8 mouse cellular contexts compared by ENCODE assay signal in the genomic region with DNA sequence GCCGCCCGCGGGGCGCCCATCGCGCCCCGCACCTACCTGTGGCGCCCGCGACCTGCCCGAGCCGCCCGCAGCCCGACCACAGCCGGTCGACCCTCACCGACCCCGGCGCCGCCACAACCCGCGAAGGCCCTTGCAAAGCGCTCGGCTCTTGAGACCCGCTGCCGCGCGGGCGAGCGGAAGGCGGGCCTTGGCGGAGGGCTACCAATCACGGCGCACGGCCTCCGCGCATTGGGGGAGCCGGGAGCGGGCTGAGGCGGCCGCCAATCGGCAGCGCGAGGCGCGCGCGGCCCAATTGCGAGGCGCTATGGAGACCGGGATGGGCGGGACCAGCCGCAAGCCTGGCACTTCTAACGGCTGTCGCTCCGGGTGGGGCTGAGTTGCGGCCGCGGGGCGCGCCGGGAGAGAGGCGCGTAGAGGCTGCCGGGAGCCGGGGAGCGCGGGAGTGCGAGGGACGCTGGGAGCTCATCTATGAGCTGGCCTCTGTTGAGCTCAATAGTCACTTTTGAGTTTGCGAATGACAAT. TPM values are rescaled to one million over a fixed set of nuclear protein-coding genes. Genes with fewer than 3 reads are reported as not detected.
DNase-seq lines count a peak whose midpoint lies in the region; ATAC-seq lines count a peak whose summit lies in the region.

A gene (minus strand): TSS at position 180 of the 522 bp plus-strand sequence.

- H3K4me1 ChIP-seq in intestine, embryonic 14.5 days (replicated peaks; ENCODE audit: control insufficient read depth, insufficient read depth, low read length) = peaks cover 21% of the 10 kb centered on the region

- H3K9ac ChIP-seq in intestine, embryonic 14.5 days (ENCODE audit: low read length) = peak within 1 kb of the TSS; percentile 96

- H3K27ac ChIP-seq in intestine, embryonic 14.5 days (ENCODE audit: low read depth) = peak within 1 kb of the TSS; percentile 87

- WGBS in intestine, embryonic 14.5 days = under 1% methylated on average over 64 of the region's 71 CpGs

- DNase-seq in adrenal gland, adult 18-20 months (ENCODE audit: low spot score in 2 of 2) = peak; percentile 96 to 98
- DNase-seq in embryo, embryonic 11 days = peak; percentile 100
- DNase-seq in gastrocnemius, postnatal 25 days = peak; percentile 99
- DNase-seq in intestine, embryonic 14.5 days (ENCODE audit: low spot score) = peak; percentile 93
- peak; percentile 98 to 99 for DNase-seq in left cerebral cortex, postnatal 14 days (ENCODE audit: low spot score in 2 of 2)
- peak; percentile 97 for DNase-seq in mesoderm, embryonic 11.5 days (ENCODE audit: low read depth, low spot score)
- DNase-seq in right cerebral cortex, postnatal 36 days (ENCODE audit: low spot score in 2 of 2) = peak; percentile 98
- peak; percentile 98 for DNase-seq in yolk sac, embryonic 10.5 days (ENCODE audit: low spot score)

- ATAC-seq in intestine, embryonic 14.5 days (replicated peaks; ENCODE audit: low FRiP score, low TSS enrichment, low read depth) = peak; percentile 99

- H3K9me3 ChIP-seq in intestine, embryonic 14.5 days (ENCODE audit: control insufficient read depth, low read length) = no peaks in the 10 kb centered on the region

- no peaks in the 10 kb centered on the region for H3K27me3 ChIP-seq in intestine, embryonic 14.5 days (replicated peaks; ENCODE audit: control insufficient read depth, insufficient read depth, low read length)

- intact Hi-C loops in left cerebral cortex, postnatal 14 days (cut with DNase I) = loop anchor here (5.0 kb wide), 1 partner anchor 37 kb away; no protein-coding TSS in a partner anchor

- H3K36me3 ChIP-seq in intestine, embryonic 14.5 days (ENCODE audit: control insufficient read depth, insufficient read depth, low read length) = peaks cover 33% of the 10 kb centered on the region

- H3K4me3 ChIP-seq in intestine, embryonic 14.5 days (ENCODE audit: low read depth, low read length) = peak within 1 kb of the TSS; percentile 97

- peak within 1 kb of the TSS; percentile 99 for H3K4me2 ChIP-seq in intestine, embryonic 14.5 days (ENCODE audit: low read length)

RNA-seq across cellular contexts. Expression of the gene that starts here (rescaled TPM):
- total RNA-seq in adrenal gland, adult 18-20 months (2021) = 10 to 100 TPM; 19.4 to 27.3 TPM
- total RNA-seq in gastrocnemius, postnatal 25 days (2021) = 10 to 100 TPM; 14.7 to 16.2 TPM
- polyA plus RNA-seq in intestine, embryonic 14.5 days (2014; fragmentation: Nextera tagmentation; extraction: Ambion mirVana) = 37.5 and 39.4 TPM in 2 replicates
- total RNA-seq in left cerebral cortex, postnatal 14 days (2021) = 10 to 100 TPM; 38.2 to 44.9 TPM

Comparison
In these comparisons a context has a peak if more than half of its experiments do, and no peak if none do; other contexts are left out.
1. Peak in every context shown above with its lines: DNase-seq, ATAC-seq, H3K4me3 ChIP-seq and H3K27ac ChIP-seq.